Mouse (Mus musculus) small intestine, adult 2 months (tissue): Measurements from ENCODE around the gene Klhl21.

Experiments
- CTCF ChIP-seq: fragments of 200-500 bp; IDR thresholded peaks from 2 replicates; pipeline ENCODE4 v1.5.1; 2012; ENCODE audit warnings: low read depth, mild to moderate bottlenecking, control low read depth, inconsistent platforms, low read length, moderate library complexity, mixed read lengths; ENCODE audit not compliant: insufficient replicate concordance, insufficient read length; ENCODE audit errors: extremely low read depth
- POLR2A ChIP-seq: fragments of 200-500 bp; IDR thresholded peaks from 2 replicates; pipeline ENCODE4 v1.6.1; 2012; ENCODE audit warnings: low read depth, mild to moderate bottlenecking, control low read depth, inconsistent platforms, low read length, moderate library complexity

DNA sequence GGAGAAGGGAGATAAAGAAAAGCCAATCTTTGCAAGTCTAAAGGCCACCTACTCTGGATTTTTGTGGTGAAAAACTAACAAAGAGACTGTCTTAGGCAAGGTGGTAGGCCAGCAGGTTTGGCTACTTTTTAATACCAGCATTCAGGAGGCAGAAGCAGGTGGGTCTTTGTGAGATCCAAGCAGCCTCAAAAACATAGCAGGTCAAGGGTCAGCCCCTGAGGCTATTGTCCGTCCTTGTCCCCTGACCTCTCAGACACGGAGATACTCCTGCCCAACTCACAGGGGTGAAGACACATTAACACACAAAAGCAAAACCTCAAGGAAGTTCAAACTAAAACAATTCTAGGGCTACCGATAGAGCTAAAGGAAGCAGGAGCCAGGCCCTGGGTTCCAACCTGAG, 1.8 kb upstream of the Klhl21 start:
- TF ChIP-seq CTCF = no peak
- TF ChIP-seq POLR2A = no peak
